Mouse (Mus musculus): ENCODE measurements around the gene Taok3.
A peak's percentile ranks its signal among the peaks of the same experiment; 100 is the strongest.

The Taok3 gene

GRCm38 (mm10) chr5:117306826-117307225, 186.9 kb downstream of the Taok3 start:
- DNase-seq, result no peak

- DNase-seq, result peak; percentile 85
Observed at GRCm38 (mm10) chr5:117307699-117308098, 187.8 kb downstream of the Taok3 start.

GRCm38 (mm10) chr5:117313420-117313819, 193.5 kb downstream of the Taok3 start:
- DNase-seq, result peak; percentile 74

GRCm38 (mm10) chr5:117313909-117314308, 194.0 kb downstream of the Taok3 start:
- DNase-seq, result no peak

- no peak for DNase-seq
Observed at GRCm38 (mm10) chr5:117314587-117315428, 194.9 kb downstream of the Taok3 start.

- peak; percentile 84 for DNase-seq
Observed at GRCm38 (mm10) chr5:117318741-117319629, 199.1 kb downstream of the Taok3 start, which contains the start of gene Vsig10. Gene Vsig10, plus strand, starts transcription at chr5:117319083.

- no peak for DNase-seq
Observed at GRCm38 (mm10) chr5:117323751-117324150, 203.8 kb downstream of the Taok3 start.
